Comparison of ENCODE assay signal across 11 mouse cellular contexts in genomic region chr11:77500361-77501325, GRCm38 (mm10). TPM values are rescaled to one million over a fixed set of nuclear protein-coding genes. Genes with fewer than 3 reads are reported as not detected.
DNase-seq lines count a peak whose midpoint lies in the region; ATAC-seq and TF ChIP-seq lines count a peak whose summit lies in the region.
"Had no signal": no experiment of that assay in that cellular context is flagged by ENCODE, and none has a peak within 500 bp of the region (broad histone marks: within the 10 kb centered on the region; RNA-seq: fewer than 3 reads in every experiment).

No protein-coding gene starts in this region.

- H3K4me1 ChIP-seq in forebrain, embryonic 11.5 days (replicated peaks; ENCODE audit: control insufficient read depth, insufficient read depth, low read length) = peaks cover 16% of the 10 kb centered on the region
- peaks cover 13% of the 10 kb centered on the region for H3K4me1 ChIP-seq in forebrain, embryonic 16.5 days (replicated peaks; ENCODE audit: control insufficient read depth, insufficient read depth, low read length)
- H3K4me1 ChIP-seq in E14TG2a.4 (replicated peaks; ENCODE audit: low read depth, low read length) = peaks cover 99% of the 10 kb centered on the region
- H3K4me1 ChIP-seq in embryonic facial prominence, embryonic 15.5 days = peaks cover 56% of the 10 kb centered on the region

- intact Hi-C loops in left cerebral cortex, adult 2 months (cut with DNase I) = loop anchor here (1.0 to 10.0 kb wide), 2 partner anchors 9 to 294 kb away; no protein-coding TSS in a partner anchor

- WGBS in forebrain, embryonic 11.5 days = 85% methylated on average over 17 of the region's 17 CpGs
- WGBS in forebrain, embryonic 16.5 days = 77% methylated on average over 17 of the region's 17 CpGs
- 74% methylated on average over 17 of the region's 17 CpGs for WGBS in embryonic facial prominence, embryonic 15.5 days

- H3K27ac ChIP-seq in forebrain, embryonic 11.5 days (ENCODE audit: low read depth, low read length) = no peak overlapping the region
- H3K27ac ChIP-seq in forebrain, embryonic 16.5 days (ENCODE audit: low read length) = no peak overlapping the region
- peak overlapping the region; percentile 71 for H3K27ac ChIP-seq in left cerebral cortex, adult 2 months
- H3K27ac ChIP-seq in embryonic facial prominence, embryonic 15.5 days (replicated peaks) = 0 out of 2 replicates have a peak overlapping the region, but pooled peaks have one; percentile 14

- H3K4me3 ChIP-seq in forebrain, embryonic 11.5 days (ENCODE audit: low read depth, low read length) = no peak overlapping the region
- H3K4me3 ChIP-seq in forebrain, embryonic 16.5 days (replicated peaks; ENCODE audit: low read length) = no peak overlapping the region
- H3K4me3 ChIP-seq in left cerebral cortex, adult 2 months = no peak overlapping the region
- peak overlapping the region; percentile 48 for H3K4me3 ChIP-seq in E14TG2a.4 (replicated peaks; ENCODE audit: low read length)
- no peak overlapping the region for H3K4me3 ChIP-seq in embryonic facial prominence, embryonic 15.5 days (replicated peaks)
- H3K4me3 ChIP-seq: megakaryocyte, embryonic 14.5 days had no signal

- no peak overlapping the region for H3K4me2 ChIP-seq in forebrain, embryonic 11.5 days (ENCODE audit: low read depth, low read length, severe bottlenecking)
- no peak overlapping the region for H3K4me2 ChIP-seq in forebrain, embryonic 16.5 days (ENCODE audit: low read length)
- H3K4me2 ChIP-seq in embryonic facial prominence, embryonic 15.5 days (replicated peaks) = no peak overlapping the region

- no peak overlapping the region for H3K9ac ChIP-seq in forebrain, embryonic 11.5 days (ENCODE audit: low read length)
- H3K9ac ChIP-seq in forebrain, embryonic 16.5 days (replicated peaks; ENCODE audit: low read depth, low read length) = no peak overlapping the region
- no peak overlapping the region for H3K9ac ChIP-seq in embryonic facial prominence, embryonic 15.5 days

- peaks cover 1% of the 10 kb centered on the region; the same call in 1 of the 2 replicates for H3K36me3 ChIP-seq in forebrain, embryonic 11.5 days (ENCODE audit: control insufficient read depth, insufficient read depth, low read length)
- H3K36me3 ChIP-seq in forebrain, embryonic 16.5 days (ENCODE audit: control insufficient read depth, insufficient read depth) = peaks cover 14% of the 10 kb centered on the region
- H3K36me3 ChIP-seq in E14TG2a.4 (ENCODE audit: insufficient read depth, low read length) = peaks cover 76% of the 10 kb centered on the region
- peaks cover 60% of the 10 kb centered on the region for H3K36me3 ChIP-seq in embryonic facial prominence, embryonic 15.5 days

- DNase-seq in forebrain, embryonic 11.5 days (ENCODE audit: low spot score) = peak; percentile 52
- DNase-seq in left cerebral cortex, adult 2 months (ENCODE audit: extremely low spot score in 1 of 2, low spot score in 2 of 2) = peak in 1 of 2 experiments; percentile 45
- no peak for DNase-seq in left cerebral cortex, adult 11 months (ENCODE audit: low spot score)
- no peak for DNase-seq in lung, adult 18-20 months

- ATAC-seq in forebrain, embryonic 11.5 days (replicated peaks; ENCODE audit: low FRiP score) = no peak
- ATAC-seq in forebrain, embryonic 16.5 days = no peak
- 0 out of 2 replicates have a peak, but pooled peaks have one; percentile 4 for ATAC-seq in embryonic facial prominence, embryonic 15.5 days (ENCODE audit: insufficient number of reproducible peaks, low FRiP score, low TSS enrichment, low read depth)
- no peak for ATAC-seq in erythroid progenitor cell, adult 5-6 weeks (replicated peaks; ENCODE audit: low FRiP score, poor library complexity, severe bottlenecking)

- H3K9me3 ChIP-seq in forebrain, embryonic 11.5 days (ENCODE audit: control insufficient read depth, low read length) = no peaks in the 10 kb centered on the region
- H3K9me3 ChIP-seq in forebrain, embryonic 16.5 days (ENCODE audit: control insufficient read depth, low read length) = no peaks in the 10 kb centered on the region
- no peaks in the 10 kb centered on the region for H3K9me3 ChIP-seq in E14TG2a.4 (ENCODE audit: low read length)
- H3K9me3 ChIP-seq in embryonic facial prominence, embryonic 15.5 days (replicated peaks) = no peaks in the 10 kb centered on the region
- H3K9me3 ChIP-seq: megakaryocyte, embryonic 14.5 days had no signal

- TF ChIP-seq CTCF in left cerebral cortex, adult 2 months (IDR thresholded peaks at IDR 0.05) = no peak
- no peak for TF ChIP-seq CTCF in E14TG2a.4 (conservative IDR thresholded peaks at IDR 0.05; ENCODE audit: low read length)

- no peaks in the 10 kb centered on the region for H3K27me3 ChIP-seq in forebrain, embryonic 11.5 days (ENCODE audit: control insufficient read depth, insufficient read depth, low read length)
- no peaks in the 10 kb centered on the region for H3K27me3 ChIP-seq in forebrain, embryonic 16.5 days (replicated peaks; ENCODE audit: control insufficient read depth, insufficient read depth, low read length)
- H3K27me3 ChIP-seq in E14TG2a.4 (ENCODE audit: insufficient read depth, low read length) = no peaks in the 10 kb centered on the region
- no peaks in the 10 kb centered on the region for H3K27me3 ChIP-seq in embryonic facial prominence, embryonic 15.5 days
- H3K27me3 ChIP-seq: megakaryocyte, embryonic 14.5 days had no signal

RNA-seq across cellular contexts. Expression of gene Git1, which starts 7.3 kb away (rescaled TPM):
- 19.2 and 21.2 TPM in 2 replicates for polyA plus RNA-seq in forebrain, embryonic 11.5 days (2014; fragmentation: Nextera tagmentation; extraction: Ambion mirVana)
- polyA plus RNA-seq in forebrain, embryonic 16.5 days (2015; fragmentation: Nextera tagmentation; extraction: Ambion mirVana) = 14.1 and 16.3 TPM in 2 replicates
- total RNA-seq in left cerebral cortex, adult 2 months (2021) = 100 to 1,000 TPM; 297 to 305 TPM
- 11.7 and 12.5 TPM in 2 replicates for polyA plus RNA-seq in embryonic facial prominence, embryonic 15.5 days (2015; fragmentation: Nextera tagmentation; extraction: Ambion mirVana)
- 9.2 and 15.5 TPM in 2 replicates for total RNA-seq in erythroid progenitor cell, adult 5-6 weeks (2015; ENCODE audit: low replicate concordance)
- 6.8 and 11.6 TPM in 2 replicates for total RNA-seq in erythroid progenitor cell, adult 5-6 weeks (2017; ENCODE audit: low replicate concordance)

RNA-seq across cellular contexts. Expression of gene Ankrd13b, which starts 11.2 kb away (rescaled TPM):
- polyA plus RNA-seq in forebrain, embryonic 11.5 days (2014; fragmentation: Nextera tagmentation; extraction: Ambion mirVana) = 19.0 and 22.0 TPM in 2 replicates
- 33.1 and 38.4 TPM in 2 replicates for polyA plus RNA-seq in forebrain, embryonic 16.5 days (2015; fragmentation: Nextera tagmentation; extraction: Ambion mirVana)
- 10 to 100 TPM; 89.7 to 91.7 TPM for total RNA-seq in left cerebral cortex, adult 2 months (2021)
- polyA plus RNA-seq in embryonic facial prominence, embryonic 15.5 days (2015; fragmentation: Nextera tagmentation; extraction: Ambion mirVana) = 8.9 and 10.4 TPM in 2 replicates
- 3.2 and 3.8 TPM in 2 replicates for total RNA-seq in erythroid progenitor cell, adult 5-6 weeks (2015; ENCODE audit: low replicate concordance)
- total RNA-seq in erythroid progenitor cell, adult 5-6 weeks (2017; ENCODE audit: low replicate concordance) = 0.64 TPM in 1 of 2 replicates, not detected in the other

RNA-seq across cellular contexts. Expression of gene Abhd15, which starts 14.3 kb away (rescaled TPM):
- 3.3 TPM in 2 replicates for polyA plus RNA-seq in forebrain, embryonic 11.5 days (2014; fragmentation: Nextera tagmentation; extraction: Ambion mirVana)
- polyA plus RNA-seq in forebrain, embryonic 16.5 days (2015; fragmentation: Nextera tagmentation; extraction: Ambion mirVana) = 1.4 and 1.8 TPM in 2 replicates
- total RNA-seq in left cerebral cortex, adult 2 months (2021) = 1 to 10 TPM; 1.4 to 1.7 TPM
- 3.5 and 3.9 TPM in 2 replicates for polyA plus RNA-seq in embryonic facial prominence, embryonic 15.5 days (2015; fragmentation: Nextera tagmentation; extraction: Ambion mirVana)
- total RNA-seq in erythroid progenitor cell, adult 5-6 weeks (2015; ENCODE audit: low replicate concordance) = not detected in 2 replicates
- total RNA-seq in erythroid progenitor cell, adult 5-6 weeks (2017; ENCODE audit: low replicate concordance) = 0.68 and 0.90 TPM in 2 replicates

RNA-seq across cellular contexts. Expression of gene Trp53i13, which starts 15.1 kb away (rescaled TPM):
- 32.2 and 35.8 TPM in 2 replicates for polyA plus RNA-seq in forebrain, embryonic 11.5 days (2014; fragmentation: Nextera tagmentation; extraction: Ambion mirVana)
- polyA plus RNA-seq in forebrain, embryonic 16.5 days (2015; fragmentation: Nextera tagmentation; extraction: Ambion mirVana) = 13.0 and 14.9 TPM in 2 replicates
- total RNA-seq in left cerebral cortex, adult 2 months (2021) = 1 to 10 TPM; 3.6 to 5.0 TPM
- 61.8 and 63.9 TPM in 2 replicates for polyA plus RNA-seq in embryonic facial prominence, embryonic 15.5 days (2015; fragmentation: Nextera tagmentation; extraction: Ambion mirVana)
- total RNA-seq in erythroid progenitor cell, adult 5-6 weeks (2015; ENCODE audit: low replicate concordance) = 0.84 TPM in 1 of 2 replicates, not detected in the other
- 2.0 and 6.7 TPM in 2 replicates for total RNA-seq in erythroid progenitor cell, adult 5-6 weeks (2017; ENCODE audit: low replicate concordance)

RNA-seq across cellular contexts. Expression of gene Gm10392, which starts 18.4 kb away (rescaled TPM):
- polyA plus RNA-seq in forebrain, embryonic 11.5 days (2014; fragmentation: Nextera tagmentation; extraction: Ambion mirVana) = 0.19 TPM in 1 of 2 replicates, not detected in the other
- not detected in 2 replicates for polyA plus RNA-seq in forebrain, embryonic 16.5 days (2015; fragmentation: Nextera tagmentation; extraction: Ambion mirVana)
- not detected for total RNA-seq in left cerebral cortex, adult 2 months (2021)
- 0.29 and 0.39 TPM in 2 replicates for polyA plus RNA-seq in embryonic facial prominence, embryonic 15.5 days (2015; fragmentation: Nextera tagmentation; extraction: Ambion mirVana)
- not detected in 2 replicates for total RNA-seq in erythroid progenitor cell, adult 5-6 weeks (2015; ENCODE audit: low replicate concordance)
- 0.13 TPM in 1 of 2 replicates, not detected in the other for total RNA-seq in erythroid progenitor cell, adult 5-6 weeks (2017; ENCODE audit: low replicate concordance)
- total RNA-seq: adrenal gland, postnatal 25 days; heart, postnatal 36 days had no signal

Comparison
In these comparisons a context has a peak if more than half of its experiments do, and no peak if none do; other contexts are left out.
1. H3K27ac ChIP-seq: peak in left cerebral cortex, adult 2 months (single experiment) and embryonic facial prominence, embryonic 15.5 days (single experiment); none in forebrain, embryonic 11.5 days (single experiment) and forebrain, embryonic 16.5 days (single experiment).